Mouse (Mus musculus): ENCODE measurements around the gene Bsdc1. TPM values are rescaled to one million over a fixed set of nuclear protein-coding genes. Genes with fewer than 3 reads are reported as not detected.

Bsdc1 gene
- 31.2 and 32.4 TPM in 2 replicates for polyA plus RNA-seq (2015; fragmentation: Nextera tagmentation; extraction: Ambion mirVana)

DNA sequence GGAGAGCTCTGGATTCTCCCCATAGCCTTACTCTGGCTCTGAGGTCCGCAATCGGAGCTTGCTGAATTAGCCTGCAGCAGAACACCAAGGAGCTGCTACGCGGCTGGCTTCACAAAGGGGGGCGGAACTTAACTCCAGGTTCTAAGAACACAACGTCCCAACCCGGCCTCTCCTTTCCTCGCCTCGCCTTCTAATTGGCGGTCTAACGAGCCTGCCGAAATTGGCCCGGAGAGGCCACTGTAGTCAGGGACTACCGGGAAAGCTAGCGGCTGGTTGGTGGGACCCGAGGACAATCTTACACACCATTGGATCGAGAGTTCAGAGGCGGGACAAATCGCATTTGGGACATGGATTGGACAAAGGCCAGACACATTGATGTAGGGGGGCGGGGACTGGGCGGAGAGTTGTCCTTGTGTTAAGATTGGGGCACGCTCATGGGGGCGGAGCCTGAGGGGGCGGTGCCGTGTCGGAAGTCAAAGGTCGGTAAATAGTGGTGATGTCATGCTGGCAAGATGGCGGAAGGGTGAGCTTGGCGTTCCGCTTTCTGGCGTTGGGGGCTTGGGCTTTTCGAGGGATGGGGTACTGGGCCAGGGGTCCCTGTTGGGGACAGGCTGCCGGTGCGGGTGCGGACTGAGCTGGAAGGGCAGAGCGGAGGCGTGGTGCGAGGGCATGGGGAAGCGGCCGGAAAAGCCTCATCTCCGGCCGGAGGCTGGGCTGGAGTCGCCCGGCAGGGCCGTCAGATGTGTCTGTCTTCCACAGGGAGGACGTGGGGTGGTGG is at the start of gene Bsdc1:
Gene Bsdc1 (plus strand): TSS at position 399 of the 778 bp plus-strand sequence.
- H3K9ac ChIP-seq, result peak within 1 kb of the TSS; percentile 76
- H3K36me3 ChIP-seq, result peaks cover 21% of the 10 kb centered on the region
- H3K4me3 ChIP-seq (replicated peaks), result peak within 1 kb of the TSS; percentile 94
- H3K9me3 ChIP-seq (replicated peaks), result no peaks in the 10 kb centered on the region
- peak; percentile 99 for ATAC-seq (ENCODE audit: insufficient number of reproducible peaks, low FRiP score, low TSS enrichment, low read depth)
- under 1% methylated on average over 46 of the region's 46 CpGs for WGBS
- H3K4me2 ChIP-seq (replicated peaks), result peak within 1 kb of the TSS; percentile 74
- peaks cover 12% of the 10 kb centered on the region for H3K4me1 ChIP-seq
- H3K27ac ChIP-seq (replicated peaks), result peak within 1 kb of the TSS; percentile 91
- no peaks in the 10 kb centered on the region for H3K27me3 ChIP-seq

- H3K9me3 ChIP-seq (replicated peaks), result no peaks in the 10 kb centered on the region
- H3K27ac ChIP-seq (replicated peaks), result no peak overlapping the region
- 95% methylated on average over 5 of the region's 5 CpGs for WGBS
- no peaks in the 10 kb centered on the region for H3K4me1 ChIP-seq
- H3K27me3 ChIP-seq, result no peaks in the 10 kb centered on the region
- no peaks in the 10 kb centered on the region for H3K36me3 ChIP-seq
- no peak for ATAC-seq (ENCODE audit: insufficient number of reproducible peaks, low FRiP score, low TSS enrichment, low read depth)
- H3K9ac ChIP-seq, result no peak overlapping the region
- no peak overlapping the region for H3K4me2 ChIP-seq (replicated peaks)
- H3K4me3 ChIP-seq (replicated peaks), result no peak overlapping the region
Observed at GRCm38 (mm10) chr4:129415892-129416291, 45.5 kb upstream of the Bsdc1 start.

DNA sequence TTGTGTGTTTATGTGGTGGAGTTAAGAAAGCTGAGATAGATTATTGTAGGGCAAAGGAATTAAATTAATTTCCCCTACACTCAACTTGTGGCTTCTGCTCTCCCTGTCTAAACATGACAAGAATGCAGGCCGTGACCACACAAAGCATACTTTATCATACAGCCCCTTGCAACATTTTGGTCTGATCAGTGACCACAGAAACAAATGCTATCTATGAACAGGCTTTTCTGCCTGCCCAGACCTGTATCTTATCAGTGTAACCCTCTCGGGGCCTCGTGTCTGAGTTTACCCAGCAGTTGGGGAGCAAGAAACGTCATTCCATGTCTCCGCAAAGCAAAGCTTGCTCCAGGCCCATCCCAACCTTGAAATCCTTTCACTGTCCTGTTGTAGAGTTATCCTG is 44.9 kb upstream of the Bsdc1 start:
- WGBS, result 36% methylated on average over 5 of the region's 5 CpGs
- Histone ChIP-seq H3K9ac (no peak overlapping the region), H3K27ac (replicated peaks) (no peak overlapping the region), H3K27me3 (no peaks in the 10 kb centered on the region), H3K9me3 (replicated peaks) (no peaks in the 10 kb centered on the region), H3K36me3 (no peaks in the 10 kb centered on the region), H3K4me3 (replicated peaks) (no peak overlapping the region), H3K4me2 (replicated peaks) (no peak overlapping the region), H3K4me1 (no peaks in the 10 kb centered on the region)
- no peak for ATAC-seq (ENCODE audit: insufficient number of reproducible peaks, low FRiP score, low TSS enrichment, low read depth)

DNA sequence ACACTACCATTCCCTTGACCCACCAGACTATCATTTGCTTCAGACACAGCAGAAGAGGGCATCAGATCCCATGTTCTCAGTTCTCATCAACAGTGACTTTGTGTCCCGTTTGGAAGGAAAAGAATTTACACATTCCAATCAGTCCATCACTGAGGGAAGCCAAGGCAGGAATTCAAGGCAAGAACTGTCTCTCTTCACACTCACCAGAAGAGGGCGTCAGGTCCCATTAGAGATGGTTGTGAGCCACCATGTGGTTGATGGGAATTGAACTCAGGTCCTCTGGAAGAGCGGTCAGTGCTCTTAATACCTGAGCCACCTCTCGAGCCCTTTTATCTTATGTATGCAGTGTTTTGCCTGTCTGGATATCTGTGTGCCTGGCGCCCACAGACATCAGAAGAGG is 43.1 kb upstream of the Bsdc1 start:
- Histone ChIP-seq H3K27ac (replicated peaks) (no peak overlapping the region), H3K4me3 (replicated peaks) (no peak overlapping the region), H3K4me1 (no peaks in the 10 kb centered on the region), H3K9ac (no peak overlapping the region), H3K4me2 (replicated peaks) (no peak overlapping the region), H3K9me3 (replicated peaks) (no peaks in the 10 kb centered on the region), H3K36me3 (no peaks in the 10 kb centered on the region), H3K27me3 (no peaks in the 10 kb centered on the region)
- no peak for ATAC-seq (ENCODE audit: insufficient number of reproducible peaks, low FRiP score, low TSS enrichment, low read depth)
- WGBS, result 69% methylated on average over 5 of the region's 5 CpGs

DNA sequence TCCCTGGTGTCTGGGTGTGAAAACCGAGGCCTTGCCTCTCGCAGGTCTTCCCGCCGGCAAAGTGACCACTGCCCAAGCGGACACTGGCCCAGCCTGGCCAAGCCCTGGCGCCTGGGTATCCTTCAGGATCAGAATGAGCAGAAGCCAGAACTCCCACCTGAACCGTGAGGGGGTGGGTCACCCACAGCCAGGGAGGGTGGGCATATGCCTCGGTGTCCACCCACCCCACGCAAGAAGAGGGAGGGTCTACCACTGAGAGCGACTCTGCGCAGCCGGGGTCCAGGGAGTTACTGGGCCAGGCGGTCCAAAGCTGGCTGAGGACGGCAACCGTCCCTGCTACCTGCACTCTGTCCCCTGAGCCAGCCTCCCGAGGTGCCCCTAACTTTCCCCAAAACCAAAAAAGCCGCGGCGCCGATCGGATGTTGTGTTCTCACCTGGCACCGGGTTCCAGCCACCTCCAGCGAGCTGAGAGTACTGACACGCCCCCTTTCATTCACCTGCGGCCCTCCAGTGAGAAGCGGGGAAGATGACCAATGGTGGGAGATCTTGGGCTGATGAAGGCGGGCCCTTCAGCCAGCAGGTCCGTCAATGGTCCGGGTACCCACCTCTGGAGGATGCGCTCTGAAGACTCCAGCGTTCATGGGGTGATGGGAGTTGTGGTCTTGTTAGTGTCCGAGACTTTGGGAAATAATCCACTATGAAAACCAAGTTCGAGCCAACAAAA is 20.9 kb upstream of the Bsdc1 start, which contains the start of gene Zbtb8b:
Gene Zbtb8b (minus strand): TSS at position 514 of the 724 bp plus-strand sequence.
- Histone ChIP-seq H3K4me1 (peaks cover 11% of the 10 kb centered on the region; the same call in 1 of the 2 replicates), H3K9ac (0 out of 2 replicates have a peak within 1 kb of the TSS, but pooled peaks have one; percentile 23), H3K4me2 (replicated peaks) (peak within 1 kb of the TSS; percentile 64), H3K27ac (replicated peaks) (no peak within 1 kb of the TSS), H3K4me3 (replicated peaks) (peak within 1 kb of the TSS; percentile 48), H3K27me3 (peaks cover 35% of the 10 kb centered on the region), H3K36me3 (no peaks in the 10 kb centered on the region), H3K9me3 (replicated peaks) (no peaks in the 10 kb centered on the region)
- 2% methylated on average over 33 of the region's 33 CpGs for WGBS
- ATAC-seq (ENCODE audit: insufficient number of reproducible peaks, low FRiP score, low TSS enrichment, low read depth), result peak; percentile 82

DNA sequence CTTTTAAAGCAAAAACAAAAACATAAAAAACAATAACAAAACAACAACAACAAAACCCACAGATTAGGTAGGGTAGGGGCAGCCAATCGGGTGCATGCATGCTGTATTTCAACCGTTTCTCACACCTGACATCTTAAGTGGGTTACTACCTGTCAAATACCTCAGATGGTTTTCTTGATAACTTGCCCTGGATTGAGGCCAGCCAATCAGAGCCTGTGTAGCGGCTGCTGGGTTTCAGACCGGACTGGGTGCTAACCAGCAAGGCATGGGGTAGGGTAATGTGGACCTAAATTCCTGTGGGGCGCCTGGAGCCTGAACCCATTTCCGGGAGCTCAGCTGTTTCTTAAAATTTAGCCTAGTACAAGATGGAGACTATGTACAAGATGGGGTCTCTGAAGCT is 20.2 kb upstream of the Bsdc1 start:
- Histone ChIP-seq H3K36me3 (no peaks in the 10 kb centered on the region), H3K27ac (replicated peaks) (no peak overlapping the region), H3K9ac (no peak overlapping the region), H3K4me2 (replicated peaks) (peak overlapping the region; percentile 64), H3K4me1 (peaks cover 11% of the 10 kb centered on the region; the same call in 1 of the 2 replicates), H3K27me3 (peaks cover 35% of the 10 kb centered on the region), H3K9me3 (replicated peaks) (no peaks in the 10 kb centered on the region), H3K4me3 (replicated peaks) (peak overlapping the region; percentile 48)
- ATAC-seq (ENCODE audit: insufficient number of reproducible peaks, low FRiP score, low TSS enrichment, low read depth), result no peak
- 28% methylated on average over 6 of the region's 6 CpGs for WGBS

DNA sequence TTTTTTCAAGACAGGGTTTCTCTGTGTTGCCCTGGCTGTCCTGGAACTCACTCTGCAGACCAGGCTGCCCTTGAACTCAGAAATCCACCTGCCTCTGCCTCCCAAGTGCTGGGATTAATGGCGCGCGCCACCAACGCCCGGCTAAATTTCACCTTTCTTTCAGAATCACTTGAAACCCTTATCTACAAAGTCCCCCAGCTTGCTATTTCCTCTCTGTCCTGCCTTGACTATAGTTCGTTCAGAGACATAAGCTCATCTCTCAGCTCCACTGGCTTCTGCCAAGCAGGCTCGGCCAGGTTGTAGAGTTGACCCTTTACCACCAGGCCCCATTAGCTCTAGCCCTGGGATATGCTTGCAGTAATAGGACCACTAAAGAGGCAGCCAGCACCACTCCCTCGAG is 14.0 kb upstream of the Bsdc1 start:
- 81% methylated on average over 8 of the region's 8 CpGs for WGBS
- no peak for ATAC-seq (ENCODE audit: insufficient number of reproducible peaks, low FRiP score, low TSS enrichment, low read depth)
- Histone ChIP-seq H3K9me3 (replicated peaks) (no peaks in the 10 kb centered on the region), H3K4me3 (replicated peaks) (no peak overlapping the region), H3K9ac (no peak overlapping the region), H3K27ac (replicated peaks) (no peak overlapping the region), H3K4me2 (replicated peaks) (no peak overlapping the region), H3K27me3 (peaks cover 4% of the 10 kb centered on the region), H3K36me3 (no peaks in the 10 kb centered on the region), H3K4me1 (no peaks in the 10 kb centered on the region)

GRCm38 (mm10) chr4:129447778-129448563 is 13.4 kb upstream of the Bsdc1 start:
- H3K4me1 ChIP-seq, result no peaks in the 10 kb centered on the region
- H3K36me3 ChIP-seq, result no peaks in the 10 kb centered on the region
- no peaks in the 10 kb centered on the region for H3K27me3 ChIP-seq
- H3K4me2 ChIP-seq (replicated peaks), result no peak overlapping the region
- no peak overlapping the region for H3K27ac ChIP-seq (replicated peaks)
- H3K4me3 ChIP-seq (replicated peaks), result no peak overlapping the region
- no peak for ATAC-seq (ENCODE audit: insufficient number of reproducible peaks, low FRiP score, low TSS enrichment, low read depth)
- 67% methylated on average over 11 of the region's 11 CpGs for WGBS
- no peaks in the 10 kb centered on the region for H3K9me3 ChIP-seq (replicated peaks)
- no peak overlapping the region for H3K9ac ChIP-seq

- 85% methylated on average over 6 of the region's 6 CpGs for WGBS
- Histone ChIP-seq H3K4me1 (no peaks in the 10 kb centered on the region), H3K9me3 (replicated peaks) (no peaks in the 10 kb centered on the region), H3K4me2 (replicated peaks) (no peak overlapping the region), H3K4me3 (replicated peaks) (no peak overlapping the region), H3K27me3 (no peaks in the 10 kb centered on the region), H3K27ac (replicated peaks) (no peak overlapping the region), H3K36me3 (no peaks in the 10 kb centered on the region), H3K9ac (no peak overlapping the region)
- ATAC-seq (ENCODE audit: insufficient number of reproducible peaks, low FRiP score, low TSS enrichment, low read depth), result no peak
Observed at GRCm38 (mm10) chr4:129448713-129449112, 12.7 kb upstream of the Bsdc1 start.

DNA sequence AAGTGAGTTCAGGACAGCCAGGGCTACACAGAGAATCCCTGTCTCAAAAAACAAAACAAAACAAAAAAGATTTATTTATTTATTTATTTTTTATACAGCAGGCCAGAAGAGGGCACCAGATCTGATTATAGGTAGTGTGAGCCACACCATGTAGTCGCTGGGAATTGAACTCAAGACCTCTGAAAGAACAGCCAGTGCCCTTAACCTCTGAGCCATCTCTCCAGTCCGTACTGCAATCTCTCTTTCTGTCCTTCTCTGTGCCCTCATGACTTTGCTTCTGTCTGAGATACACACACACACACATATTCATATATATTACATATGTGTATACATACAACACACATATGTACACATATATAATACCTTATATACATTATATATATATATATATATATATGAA is 10.5 kb upstream of the Bsdc1 start:
- Histone ChIP-seq H3K36me3 (no peaks in the 10 kb centered on the region), H3K27me3 (no peaks in the 10 kb centered on the region)

More for the DNA sequence above, 10.5 kb upstream of the Bsdc1 start:
- Histone ChIP-seq H3K9me3 (replicated peaks) (no peaks in the 10 kb centered on the region), H3K4me3 (replicated peaks) (no peak overlapping the region), H3K4me2 (replicated peaks) (no peak overlapping the region), H3K9ac (no peak overlapping the region), H3K4me1 (no peaks in the 10 kb centered on the region), H3K27ac (replicated peaks) (no peak overlapping the region)
- ATAC-seq (ENCODE audit: insufficient number of reproducible peaks, low FRiP score, low TSS enrichment, low read depth), result no peak
- WGBS, result 75% methylated on average over 2 of the region's 2 CpGs
